Mouse (Mus musculus) embryonic facial prominence, embryonic 15.5 days (tissue): ENCODE data around the gene Foxc2. TPM values are rescaled to one million over a fixed set of nuclear protein-coding genes. Genes with fewer than 3 reads are reported as not detected.

Experiments used
- ATAC-seq: fragments of 200-750 bp; cut with Nextera tagmentation; 2 replicates; pipeline ENCODE4 v1.8.0; 2017; ENCODE audit warnings: low read depth, moderate TSS enrichment; ENCODE audit not compliant: insufficient number of reproducible peaks, low FRiP score, low TSS enrichment
- H3K27ac ChIP-seq: fragments of 300-500 bp; sonication (generic); replicated peaks from 2 replicates; pipeline ENCODE4 v1.5.1; 2015; ENCODE audit warnings: mild to moderate bottlenecking, inconsistent platforms
- H3K27me3 ChIP-seq: fragments of 300-500 bp; sonication (generic); 2 replicates; pipeline ENCODE4 v1.6.1; 2015; ENCODE audit warnings: inconsistent platforms
- H3K36me3 ChIP-seq: fragments of 300-500 bp; sonication (generic); 2 replicates; pipeline ENCODE4 v1.6.1; 2015; ENCODE audit warnings: mild to moderate bottlenecking, inconsistent platforms
- H3K4me1 ChIP-seq: fragments of 300-500 bp; sonication (generic); 2 replicates; pipeline ENCODE4 v1.6.1; 2015; ENCODE audit warnings: inconsistent platforms
- H3K4me2 ChIP-seq: fragments of 300-500 bp; sonication (generic); replicated peaks from 2 replicates; pipeline ENCODE4 v1.6.1; 2015; ENCODE audit warnings: mild to moderate bottlenecking, inconsistent platforms
- H3K4me3 ChIP-seq: fragments of 300-500 bp; sonication (generic); replicated peaks from 2 replicates; pipeline ENCODE4 v1.5.1; 2015; ENCODE audit warnings: mild to moderate bottlenecking, inconsistent platforms
- H3K9ac ChIP-seq: fragments of 300-500 bp; sonication (generic); 2 replicates; pipeline ENCODE4 v1.6.1; 2015; ENCODE audit warnings: inconsistent platforms
- H3K9me3 ChIP-seq: fragments of 300-500 bp; sonication (generic); replicated peaks from 2 replicates; pipeline ENCODE4 v1.6.1; 2016; ENCODE audit warnings: inconsistent platforms
- WGBS: fragments of 180-500 bp; shearing (Covaris S2); methylation state at CpG from one replicate; pipeline ENCODE4 v1.1.7; 2015; 5-methylcytosine and 5-hydroxymethylcytosine counted together
- microRNA-seq: library from miRNA; unstranded; fragments of <30 nt; microRNA quantifications from one replicate; pipeline ENCODE4, GENCODE M21; 2016; ENCODE audit warnings: borderline number of aligned reads
- polyA plus RNA-seq: library from polyadenylated mRNA; unstranded; fragments of >200 nt; fragmentation: Nextera tagmentation; extraction: Ambion mirVana; gene quantifications from 2 replicates; pipeline ENCODE4 v1.2.1, GENCODE M21; 2015

Foxc2 gene
- polyA plus RNA-seq, 1 experiment from 2014 or later: 5.6 TPM

GRCm38 (mm10) chr8:121158812-121159211, 42.8 kb downstream of the Foxc2 start:
- H3K27ac ChIP-seq: no peak overlapping the region
- H3K27me3 ChIP-seq: peaks cover 3% of the 10 kb centered on the region; the same call in 1 of the 2 replicates
- no peak for ATAC-seq
- H3K4me2 ChIP-seq: no peak overlapping the region
- H3K4me1 ChIP-seq: peaks cover under 1% of the 10 kb centered on the region; the same call in 1 of the 2 replicates
- 65% methylated on average over 13 of the region's 13 CpGs for WGBS
- no peaks in the 10 kb centered on the region for H3K9me3 ChIP-seq
- no peaks in the 10 kb centered on the region for H3K36me3 ChIP-seq
- no peak overlapping the region for H3K9ac ChIP-seq
- H3K4me3 ChIP-seq: no peak overlapping the region

DNA sequence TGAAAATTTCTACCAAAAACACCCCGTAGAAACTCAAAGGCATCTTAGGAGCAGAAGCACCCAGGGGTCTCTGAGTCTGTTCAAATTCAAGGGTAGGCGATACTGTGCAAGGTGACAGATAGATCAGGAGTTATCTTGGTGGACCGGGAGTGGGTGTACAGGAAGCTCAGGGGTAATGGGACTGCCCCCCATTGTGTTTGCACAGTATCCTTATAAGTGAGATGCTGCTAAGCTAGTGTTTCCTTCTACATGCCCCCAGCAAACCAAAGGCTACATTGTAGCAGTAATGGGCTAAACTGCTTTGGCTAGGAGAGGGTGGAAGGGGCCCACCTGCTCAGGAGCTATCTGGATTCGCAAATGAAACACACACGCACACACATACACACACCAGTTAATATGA, 45.5 kb downstream of the Foxc2 start:
- 91% methylated on average over 5 of the region's 5 CpGs for WGBS

GRCm38 (mm10) chr8:121162413-121162812, 46.4 kb downstream of the Foxc2 start:
- 60% methylated on average over 4 of the region's 4 CpGs for WGBS
- Histone ChIP-seq H3K4me2 (no peak overlapping the region), H3K4me3 (no peak overlapping the region), H3K4me1 (peaks cover 9% of the 10 kb centered on the region; the same call in 1 of the 2 replicates), H3K27ac (no peak overlapping the region), H3K27me3 (0 out of 2 replicates have a peak, but pooled peaks cover under 1% of the 10 kb centered on the region), H3K9me3 (no peaks in the 10 kb centered on the region), H3K9ac (no peak overlapping the region), H3K36me3 (no peaks in the 10 kb centered on the region)
- ATAC-seq: no peak

More for the DNA sequence above, 45.5 kb downstream of the Foxc2 start:
- Histone ChIP-seq H3K27me3 (0 out of 2 replicates have a peak, but pooled peaks cover 3% of the 10 kb centered on the region), H3K9ac (no peak overlapping the region), H3K36me3 (no peaks in the 10 kb centered on the region), H3K4me2 (no peak overlapping the region), H3K4me3 (no peak overlapping the region), H3K9me3 (no peaks in the 10 kb centered on the region), H3K4me1 (peaks cover 9% of the 10 kb centered on the region; the same call in 1 of the 2 replicates), H3K27ac (no peak overlapping the region)
- no peak for ATAC-seq

- H3K36me3 ChIP-seq: no peaks in the 10 kb centered on the region
- no peak overlapping the region for H3K27ac ChIP-seq
- no peaks in the 10 kb centered on the region for H3K9me3 ChIP-seq
- H3K27me3 ChIP-seq: no peaks in the 10 kb centered on the region
- 50% methylated on average over 11 of the region's 11 CpGs for WGBS
- no peak overlapping the region for H3K9ac ChIP-seq
- H3K4me3 ChIP-seq: no peak overlapping the region
- peaks cover 9% of the 10 kb centered on the region; the same call in 1 of the 2 replicates for H3K4me1 ChIP-seq
- no peak for ATAC-seq
- no peak overlapping the region for H3K4me2 ChIP-seq
These were observed 47.1 kb downstream of the Foxc2 start for GRCm38 (mm10) chr8:121162906-121163695.

GRCm38 (mm10) chr8:121164017-121164469, 48.1 kb downstream of the Foxc2 start:
- H3K9me3 ChIP-seq: no peaks in the 10 kb centered on the region
- no peaks in the 10 kb centered on the region for H3K27me3 ChIP-seq
- WGBS: 48% methylated on average over 8 of the region's 8 CpGs
- no peak overlapping the region for H3K4me2 ChIP-seq
- H3K36me3 ChIP-seq: no peaks in the 10 kb centered on the region
- no peak overlapping the region for H3K9ac ChIP-seq
- 0 out of 2 replicates have a peak, but pooled peaks have one; percentile 56 for ATAC-seq
- H3K4me3 ChIP-seq: no peak overlapping the region
- no peak overlapping the region for H3K27ac ChIP-seq
- H3K4me1 ChIP-seq: peaks cover 9% of the 10 kb centered on the region; the same call in 1 of the 2 replicates

DNA sequence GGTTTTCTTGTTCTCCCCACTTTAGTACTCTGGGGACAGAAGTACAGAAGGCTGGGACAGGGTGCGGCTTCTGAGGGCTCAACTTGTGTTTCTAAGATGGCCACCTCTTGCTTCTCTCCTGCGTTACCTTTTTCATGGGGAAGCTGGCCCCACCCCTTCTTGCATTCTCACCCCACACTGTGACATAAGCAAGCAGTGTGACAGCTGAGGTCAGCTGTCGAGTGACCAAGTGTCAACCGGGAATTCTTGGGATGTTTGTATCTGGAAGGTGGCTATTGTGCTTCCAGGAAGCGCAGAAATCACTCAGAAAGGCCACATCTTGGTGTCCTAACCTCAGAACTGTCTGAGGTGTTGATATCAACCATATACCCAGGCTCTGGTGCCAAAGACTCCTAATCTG, 52.1 kb downstream of the Foxc2 start:
- Histone ChIP-seq H3K4me3 (no peak overlapping the region), H3K27ac (no peak overlapping the region), H3K9ac (no peak overlapping the region), H3K27me3 (no peaks in the 10 kb centered on the region; the same call in 1 of the 2 replicates), H3K9me3 (no peaks in the 10 kb centered on the region), H3K4me1 (peaks cover 18% of the 10 kb centered on the region), H3K4me2 (no peak overlapping the region), H3K36me3 (no peaks in the 10 kb centered on the region)
- no peak for ATAC-seq
- WGBS: 60% methylated on average over 5 of the region's 5 CpGs

Small RNA genes lying within 50 kb of the gene (microRNA-seq; reads per million reads assigned to microRNA genes)
- gene Gm27530: not detected

Other genes starting within 250 kb of the Foxc2 start
- 9.9 and 10.1 TPM in 2 replicates for gene Foxf1, start 31.8 kb upstream of the Foxc2 start, polyA plus RNA-seq
- gene Mthfsd, start 7.8 kb upstream of the Foxc2 start, polyA plus RNA-seq: 58.2 and 61.3 TPM in 2 replicates
- gene Foxl1, start 11.8 kb downstream of the Foxc2 start, polyA plus RNA-seq: 0.25 and 0.31 TPM in 2 replicates